Mouse (Mus musculus): ENCODE data around the gene Glcci1.

- TF ChIP-seq TCF12 (IDR thresholded peaks at IDR 0.05; ENCODE audit: low read depth, low read length) (no peak), CTCF (conservative IDR thresholded peaks at IDR 0.05 in 1 of 2, IDR thresholded peaks at IDR 0.05 in 1 of 2; ENCODE audit: low read depth in 2 of 2, low read length in 2 of 2) (no peak), MAFK (IDR thresholded peaks at IDR 0.05; ENCODE audit: insufficient replicate concordance, low read length) (0 out of 2 replicates have a peak, but pooled peaks have one; percentile 10), NRF1 (IDR thresholded peaks at IDR 0.05; ENCODE audit: low read depth, low read length) (no peak), SIN3A (IDR thresholded peaks at IDR 0.05; ENCODE audit: low read length) (no peak), SMC3 (IDR thresholded peaks at IDR 0.05; ENCODE audit: low read depth, low read length) (no peak)
Observed at GRCm38 (mm10) chr6:8489938-8490585, 19.3 kb upstream of the Glcci1 start.
